Mouse (Mus musculus) small intestine, adult 2 months (tissue): ENCODE data around the gene 4930518I15Rik. TPM values are rescaled to one million over a fixed set of nuclear protein-coding genes. Genes with fewer than 3 reads are reported as not detected.
"Not testable (repeated sequence)": the region's sequence is repeated elsewhere in the genome, so short reads cannot be mapped to it uniquely, and the experiment has no call there.

Experiments used
- H3K27ac ChIP-seq: fragments of 200-500 bp; 2 replicates; pipeline ENCODE4 v1.5.1; 2012; ENCODE audit warnings: low read depth, low read length, control low read depth, inconsistent platforms; ENCODE audit not compliant: insufficient read depth
- H3K27me3 ChIP-seq: fragments of 200-500 bp; 2 replicates; pipeline ENCODE4 v1.6.1; 2012; ENCODE audit warnings: mild to moderate bottlenecking, moderate library complexity, low read length, inconsistent platforms; ENCODE audit not compliant: control insufficient read depth, insufficient read depth
- H3K36me3 ChIP-seq: fragments of 200-500 bp; 2 replicates; pipeline ENCODE4 v1.6.1; 2012; ENCODE audit warnings: mild to moderate bottlenecking, low read length, control low read depth, inconsistent platforms; ENCODE audit not compliant: control insufficient read depth, insufficient read depth
- H3K4me1 ChIP-seq: fragments of 200-500 bp; 2 replicates; pipeline ENCODE4 v1.6.1; 2012; ENCODE audit warnings: low read length, inconsistent platforms, mixed read lengths; ENCODE audit not compliant: control insufficient read depth, insufficient read depth, insufficient read length
- H3K4me3 ChIP-seq: fragments of 200-500 bp; 2 replicates; pipeline ENCODE4 v1.5.1; 2012; ENCODE audit warnings: low read depth, mild to moderate bottlenecking, control low read depth, inconsistent platforms, low read length, moderate library complexity
- CTCF ChIP-seq: fragments of 200-500 bp; IDR thresholded peaks from 2 replicates; pipeline ENCODE4 v1.5.1; 2012; ENCODE audit warnings: low read depth, mild to moderate bottlenecking, control low read depth, inconsistent platforms, low read length, moderate library complexity, mixed read lengths; ENCODE audit not compliant: insufficient replicate concordance, insufficient read length; ENCODE audit errors: extremely low read depth
- POLR2A ChIP-seq: fragments of 200-500 bp; IDR thresholded peaks from 2 replicates; pipeline ENCODE4 v1.6.1; 2012; ENCODE audit warnings: low read depth, mild to moderate bottlenecking, control low read depth, inconsistent platforms, low read length, moderate library complexity
- WGBS: fragments of 180-500 bp; shearing (Covaris S2); methylation state at CpG from one replicate; pipeline ENCODE4 v1.1.7; 2018; 5-methylcytosine and 5-hydroxymethylcytosine counted together
- polyA plus RNA-seq: library from polyadenylated mRNA; depleted of rRNA; stranded (reverse); fragments of >200 nt; gene quantifications from 2 replicates; pipeline ENCODE4 v1.2.3, GENCODE M21; 2012

Gene 4930518I15Rik
- polyA plus RNA-seq, 1 experiment: 0.37 TPM

GRCm38 (mm10) chr2:156853999-156854771 lies 3.6 kb downstream of the 4930518I15Rik start:
- not testable (repeated sequence) for H3K36me3 ChIP-seq, H3K27me3 ChIP-seq, H3K27ac ChIP-seq, H3K4me1 ChIP-seq, H3K4me3 ChIP-seq
- 22% methylated on average over 13 of the region's 13 CpGs for WGBS
- peak; percentile 37; the same call in 1 of the 2 replicates for TF ChIP-seq CTCF

GRCm38 (mm10) chr2:156853584-156853983 lies 4.2 kb downstream of the 4930518I15Rik start:
- WGBS: 30% methylated on average over 10 of the region's 13 CpGs
- not testable (repeated sequence) for H3K36me3 ChIP-seq, H3K27ac ChIP-seq, H3K4me3 ChIP-seq, H3K27me3 ChIP-seq, H3K4me1 ChIP-seq

GRCm38 (mm10) chr2:156850505-156850904 lies 7.2 kb downstream of the 4930518I15Rik start:
- H3K27me3 ChIP-seq: no peaks in the 10 kb centered on the region
- no peak overlapping the region for H3K4me3 ChIP-seq
- TF ChIP-seq POLR2A: no peak
- TF ChIP-seq CTCF: no peak
- 70% methylated on average over 5 of the region's 5 CpGs for WGBS
- H3K36me3 ChIP-seq: no peaks in the 10 kb centered on the region
- H3K4me1 ChIP-seq: no peaks in the 10 kb centered on the region
- no peak overlapping the region for H3K27ac ChIP-seq

GRCm38 (mm10) chr2:156848526-156849182 lies 9.1 kb downstream of the 4930518I15Rik start:
- Histone ChIP-seq H3K4me1 (no peaks in the 10 kb centered on the region), H3K4me3 (no peak overlapping the region), H3K27me3 (no peaks in the 10 kb centered on the region), H3K36me3 (no peaks in the 10 kb centered on the region), H3K27ac (no peak overlapping the region)
- TF ChIP-seq POLR2A: no peak
- TF ChIP-seq CTCF: no peak
- 72% methylated on average over 6 of the region's 6 CpGs for WGBS

- H3K4me3 ChIP-seq: no peak overlapping the region
- 84% methylated on average over 6 of the region's 6 CpGs for WGBS
- no peak for TF ChIP-seq CTCF
- TF ChIP-seq POLR2A: no peak
Measured at GRCm38 (mm10) chr2:156847653-156848052, 10.1 kb downstream of the 4930518I15Rik start.

GRCm38 (mm10) chr2:156844715-156845114 lies 13.0 kb downstream of the 4930518I15Rik start:
- Histone ChIP-seq H3K27ac (no peak overlapping the region), H3K4me3 (no peak overlapping the region), H3K27me3 (no peaks in the 10 kb centered on the region; the same call in 1 of the 2 replicates), H3K36me3 (no peaks in the 10 kb centered on the region), H3K4me1 (peaks cover 9% of the 10 kb centered on the region)
- no peak for TF ChIP-seq CTCF
- no peak for TF ChIP-seq POLR2A
- 78% methylated on average over 10 of the region's 10 CpGs for WGBS

More at GRCm38 (mm10) chr2:156847653-156848052, 10.1 kb downstream of the 4930518I15Rik start:
- Histone ChIP-seq H3K27me3 (no peaks in the 10 kb centered on the region), H3K27ac (no peak overlapping the region), H3K36me3 (no peaks in the 10 kb centered on the region), H3K4me1 (no peaks in the 10 kb centered on the region)

GRCm38 (mm10) chr2:156843331-156843730 lies 14.4 kb downstream of the 4930518I15Rik start:
- WGBS: 46% methylated on average over 10 of the region's 10 CpGs
- no peaks in the 10 kb centered on the region for H3K36me3 ChIP-seq
- no peaks in the 10 kb centered on the region; the same call in 1 of the 2 replicates for H3K27me3 ChIP-seq
- peaks cover 11% of the 10 kb centered on the region for H3K4me1 ChIP-seq
- H3K27ac ChIP-seq: no peak overlapping the region
- TF ChIP-seq CTCF (no peak), POLR2A (no peak)
- no peak overlapping the region for H3K4me3 ChIP-seq
